Mouse (Mus musculus) right cerebral cortex, postnatal 36 days (tissue): ENCODE data around the gene Hapln2.

Experiments
- DNase-seq, 2 experiments: peaks; one replicate each; pipeline ENCODE4 v3.0.0; 2022; ENCODE audit warnings: low spot score in 2 of 2, mixed read lengths in 1 of 2

Gene Hapln2

DNA sequence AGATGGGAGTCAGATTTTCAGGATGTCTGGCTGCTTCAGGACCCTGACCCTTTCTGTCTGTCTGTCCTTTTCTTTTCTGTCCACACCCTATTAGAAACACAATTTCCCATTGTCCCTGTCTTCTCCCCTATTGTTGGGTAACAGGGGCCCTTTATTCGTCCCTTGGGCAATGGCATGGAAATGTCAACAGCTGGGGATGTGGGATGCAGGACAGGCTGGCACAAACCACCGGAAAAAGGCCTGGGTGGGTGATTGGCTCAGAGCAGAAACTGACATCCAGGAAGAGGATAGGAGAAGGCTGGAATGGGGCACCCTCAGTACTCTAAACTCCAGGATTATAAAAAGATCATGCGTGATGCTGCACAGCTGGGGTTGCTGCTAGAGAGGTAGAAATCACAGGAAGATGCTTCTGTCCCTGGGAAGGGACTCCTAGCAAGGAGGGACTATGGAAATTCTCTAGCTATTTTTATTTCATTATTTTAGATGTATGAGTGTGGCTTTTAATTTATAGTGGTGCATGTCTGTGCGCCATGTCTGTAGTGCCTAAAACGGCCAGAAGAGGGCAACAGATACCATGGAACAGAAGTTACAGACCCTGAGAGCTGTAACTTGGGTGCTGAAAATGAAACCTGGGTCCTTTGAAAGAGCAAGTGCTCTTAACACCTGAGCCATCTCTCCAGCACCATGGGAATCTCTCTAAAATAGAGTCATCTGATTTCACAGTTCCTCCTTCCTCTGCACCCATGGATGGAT is at the start of gene Hapln2:
Hapln2 (minus strand) TSS at position 150 of the 753 bp plus-strand sequence.
- no peak for DNase-seq

DNA sequence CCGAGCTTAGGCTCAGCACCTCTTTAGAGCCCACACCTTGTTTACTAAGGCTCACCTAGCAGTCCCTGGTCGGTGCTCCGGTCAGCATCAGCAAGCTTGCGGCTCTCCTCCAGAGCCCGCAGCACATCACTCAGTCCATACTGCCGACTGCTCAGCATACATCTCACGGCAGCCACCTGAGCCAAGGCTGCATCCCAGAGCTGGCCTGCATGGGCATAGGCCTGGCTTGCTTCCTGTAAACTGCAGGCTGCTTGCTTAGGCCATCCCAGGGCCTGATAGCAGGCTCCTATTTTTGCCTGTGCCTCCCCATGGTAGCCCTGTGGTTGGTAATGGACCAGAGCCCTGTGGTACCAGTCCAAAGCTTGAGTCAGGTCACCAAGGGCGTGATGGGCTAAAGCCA is 47.4 kb upstream of the Hapln2 start:
- no peak for DNase-seq

DNA sequence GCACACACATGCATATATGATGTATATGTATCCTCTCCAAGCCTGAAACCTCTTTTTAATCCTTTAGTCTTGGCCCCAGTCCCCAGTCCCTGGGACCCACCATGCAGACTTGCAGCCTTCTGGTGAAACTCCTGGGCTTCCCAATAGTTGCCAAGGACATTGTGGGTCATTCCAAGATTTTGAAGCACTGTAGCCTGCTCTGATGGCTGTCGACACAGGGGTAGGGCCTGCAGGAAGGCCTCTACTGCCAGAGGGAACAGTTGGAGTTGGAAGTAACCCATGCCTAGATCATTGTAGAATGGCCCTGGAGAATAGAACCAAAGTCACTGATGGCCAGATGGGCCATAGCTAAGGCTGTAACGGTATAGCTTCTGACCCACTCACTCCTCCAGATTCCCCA is 47.0 kb upstream of the Hapln2 start:
- no peak for DNase-seq

DNA sequence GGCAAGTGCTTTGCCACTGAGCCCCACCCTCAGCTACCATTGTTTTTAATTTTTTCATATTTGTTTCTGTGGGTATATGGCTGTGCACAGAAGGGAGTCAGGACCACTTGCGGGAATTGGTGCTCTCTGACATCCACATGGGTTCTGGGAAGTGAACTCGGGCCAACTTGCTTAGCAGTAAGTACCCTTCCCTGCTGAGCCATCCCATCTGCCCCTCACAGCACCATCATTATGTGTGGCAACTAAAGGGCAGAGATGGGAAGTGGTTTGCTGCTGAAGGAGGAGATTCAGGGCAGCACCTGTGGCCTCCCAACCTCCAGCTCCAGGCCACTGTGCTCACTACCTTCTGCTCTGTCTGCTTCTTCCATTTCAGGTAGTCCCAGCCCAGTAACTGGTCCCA is 46.2 kb upstream of the Hapln2 start:
- DNase-seq: no peak

DNA sequence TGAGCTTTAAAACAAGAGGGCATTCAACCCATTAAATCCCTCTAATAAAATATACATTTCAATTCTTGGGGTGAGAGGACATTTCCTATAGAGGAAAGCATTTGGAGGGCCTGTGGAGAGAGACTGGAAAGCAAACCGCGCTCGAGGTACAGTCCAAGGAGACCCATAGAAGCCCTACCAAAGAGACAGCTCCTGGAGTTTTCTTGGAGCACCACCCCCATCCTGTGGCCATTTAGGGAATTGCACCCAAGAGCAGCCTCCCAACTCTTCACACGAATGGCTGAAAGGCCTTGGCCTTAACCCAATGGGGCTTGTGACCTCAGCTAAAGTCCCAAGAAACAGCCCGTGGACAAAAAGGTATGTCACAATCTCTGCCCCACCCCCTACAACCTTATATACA is 44.4 kb upstream of the Hapln2 start:
- DNase-seq: peak; percentile 74 to 77

DNA sequence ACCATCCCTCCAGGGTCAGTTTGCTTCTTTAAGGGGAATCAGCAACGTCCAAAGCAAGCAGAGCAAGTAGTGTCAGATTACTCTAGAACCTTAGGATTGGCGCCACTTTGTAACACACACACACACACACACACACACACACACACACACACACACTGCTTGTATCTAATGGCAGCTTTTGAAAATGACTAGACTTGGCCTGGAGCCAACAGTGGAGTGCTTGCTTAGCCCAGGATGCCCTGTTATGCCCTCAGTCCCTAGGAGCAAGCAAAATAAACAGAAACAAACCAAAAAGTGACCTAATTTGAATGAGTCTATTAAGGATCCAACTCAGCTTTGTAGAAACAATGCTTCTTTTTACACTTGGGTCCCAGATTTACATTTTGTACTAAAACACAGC is 41.0 kb upstream of the Hapln2 start:
- no peak for DNase-seq

DNA sequence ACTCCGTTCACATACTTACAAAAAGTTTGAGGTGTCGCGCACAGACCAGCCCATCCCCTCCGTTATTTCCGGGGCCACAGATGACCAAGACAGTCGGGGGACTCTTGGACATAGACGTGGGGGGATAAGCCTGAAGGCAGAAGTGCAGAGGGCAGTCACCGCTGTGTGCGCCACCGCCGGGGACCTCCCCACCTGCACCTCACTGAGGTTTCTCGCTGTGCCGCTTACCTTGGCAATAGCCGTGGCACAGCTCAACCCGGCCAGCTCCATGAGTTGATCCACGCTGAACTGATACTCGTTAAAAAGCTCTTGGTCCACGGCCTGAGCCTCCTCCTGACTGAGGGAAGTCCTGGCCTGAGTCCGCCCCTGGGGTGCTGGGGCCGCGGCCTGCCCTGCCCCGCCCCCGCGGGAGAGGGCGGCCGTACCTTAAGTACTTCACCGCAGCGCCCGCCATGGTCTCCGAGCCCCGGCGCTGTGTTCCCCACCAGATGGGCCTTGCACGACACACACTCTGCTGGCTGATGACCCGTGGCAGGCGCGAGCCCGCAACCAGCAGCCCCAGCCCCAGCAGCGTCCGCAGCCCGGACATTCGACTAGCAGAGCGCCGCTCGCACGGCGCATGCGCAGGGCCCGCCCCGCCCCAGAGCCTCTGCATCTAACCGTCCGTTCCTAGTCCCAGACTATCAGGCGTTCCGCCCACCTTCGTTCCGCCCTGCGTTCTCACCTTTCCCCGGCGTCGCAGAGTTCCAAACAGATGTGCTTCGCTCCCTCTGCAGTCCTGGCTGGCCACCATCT is 30.7 kb upstream of the Hapln2 start, which contains the start of gene Naxe:
Naxe (minus strand) TSS at position 594 of the 795 bp plus-strand sequence.
- peak; percentile 77 to 78 for DNase-seq

DNA sequence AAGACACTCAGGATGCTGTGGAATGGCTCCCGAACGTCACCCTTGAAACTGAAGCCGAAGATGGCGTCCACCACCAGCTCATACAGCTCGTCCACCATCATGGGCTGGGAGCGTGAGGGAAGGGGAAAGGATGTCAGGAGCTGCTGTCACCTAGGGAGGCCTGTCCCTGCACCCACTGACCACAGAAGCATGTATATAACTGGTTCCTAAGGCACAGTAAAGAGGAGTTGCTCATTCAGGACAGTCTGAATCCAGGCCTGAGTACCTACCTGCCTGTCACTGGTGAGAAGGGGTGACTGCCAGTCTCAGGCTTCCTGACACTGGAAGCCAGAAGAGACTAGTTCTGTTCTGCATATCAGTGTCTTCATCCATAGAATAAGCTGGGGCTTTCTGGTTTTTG is 29.6 kb upstream of the Hapln2 start:
- DNase-seq: no peak

DNA sequence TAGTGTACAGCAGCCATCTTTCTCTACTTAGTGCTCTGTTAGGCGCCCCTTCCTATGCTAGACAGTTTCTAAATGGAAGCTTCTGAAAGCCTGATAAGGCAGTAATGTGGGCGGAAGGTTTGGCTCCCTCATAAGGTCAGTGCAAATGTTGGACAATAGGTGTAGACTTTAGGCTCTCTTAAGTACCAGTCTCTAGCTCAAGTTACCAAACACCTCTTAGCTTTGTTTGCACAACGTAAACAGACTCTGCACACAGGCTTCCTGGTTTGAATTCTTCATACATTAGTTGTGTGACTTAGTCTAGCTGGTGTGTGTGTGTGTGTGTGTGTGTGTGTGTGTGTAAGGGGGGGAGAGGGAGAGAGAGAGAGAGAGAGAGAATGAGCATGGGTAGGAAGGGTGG is 22.1 kb upstream of the Hapln2 start:
- no peak for DNase-seq

DNA sequence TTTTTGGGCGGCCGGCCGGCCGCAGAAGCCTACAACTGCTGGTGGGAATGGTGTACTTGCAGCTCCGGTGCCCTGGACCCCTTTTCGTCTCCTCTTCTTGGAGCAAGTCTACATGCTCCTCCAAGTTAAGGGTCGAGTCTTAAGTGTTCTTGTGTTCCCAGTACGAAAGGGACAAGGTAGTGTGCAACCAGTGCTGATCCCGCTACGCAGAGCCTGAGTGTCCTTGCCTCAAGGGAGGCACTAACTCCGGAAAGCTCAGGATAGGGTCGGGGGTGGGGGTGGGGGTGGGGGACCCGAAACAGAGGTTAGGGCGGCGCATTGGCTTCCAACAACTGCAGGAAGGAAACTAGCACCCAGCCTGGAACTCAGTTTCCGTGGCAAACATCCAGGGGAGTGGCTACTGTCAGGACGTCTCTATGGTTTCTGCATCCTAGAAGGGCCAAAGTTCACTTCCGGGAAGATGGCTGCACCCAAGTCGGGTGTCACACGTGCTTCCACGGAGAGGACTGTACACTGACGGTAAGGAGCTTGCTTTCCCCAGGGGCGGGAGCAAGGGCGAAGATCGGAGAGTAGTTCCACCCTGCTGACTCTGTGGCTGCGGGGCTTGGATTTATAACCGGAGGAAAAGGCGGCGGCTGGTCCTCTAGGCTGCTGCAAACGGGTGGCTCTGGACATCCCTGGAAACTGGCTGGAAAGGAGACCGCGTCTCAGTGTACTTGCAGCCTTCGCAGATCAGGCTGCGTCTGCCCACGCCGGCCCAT is 15.5 kb upstream of the Hapln2 start, which contains the start of gene Gpatch4:
Gpatch4 (plus strand) TSS at position 448 of the 761 bp plus-strand sequence.
- peak; percentile 75 to 86 for DNase-seq

DNA sequence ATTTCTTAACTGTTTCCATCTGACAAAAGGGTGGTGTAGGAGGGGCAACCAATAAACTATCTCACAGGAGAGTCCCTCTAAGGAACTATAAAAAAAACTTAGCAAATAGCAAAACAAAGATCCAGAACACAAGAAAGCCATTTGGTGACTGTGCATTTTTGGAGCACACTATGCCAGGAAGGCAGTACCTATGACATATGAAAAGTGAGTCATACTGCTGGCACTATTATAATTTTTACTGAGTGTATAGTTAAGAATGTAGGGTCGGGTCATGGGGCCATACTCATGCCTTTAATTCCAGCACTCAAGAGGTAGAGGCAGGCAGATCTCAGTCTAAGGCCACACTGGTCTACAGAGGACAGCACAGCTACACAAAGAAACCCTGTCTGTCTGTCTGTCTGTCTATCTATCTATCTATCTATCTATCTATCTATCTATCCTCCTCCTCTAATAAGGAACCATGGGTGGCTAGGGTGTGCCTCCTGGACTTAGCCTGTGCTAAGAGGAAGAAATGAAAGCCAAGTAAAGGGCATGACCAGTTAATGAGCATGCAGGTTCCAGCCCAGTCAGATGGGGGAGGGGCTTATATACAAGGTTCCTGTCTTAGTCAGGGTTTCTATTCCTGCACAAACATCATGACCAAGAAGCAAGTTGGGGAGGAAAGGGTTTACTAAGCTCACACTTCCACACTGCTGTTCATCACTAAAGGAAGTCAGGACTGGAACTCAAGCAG is 8.3 kb upstream of the Hapln2 start:
- no peak for DNase-seq

DNA sequence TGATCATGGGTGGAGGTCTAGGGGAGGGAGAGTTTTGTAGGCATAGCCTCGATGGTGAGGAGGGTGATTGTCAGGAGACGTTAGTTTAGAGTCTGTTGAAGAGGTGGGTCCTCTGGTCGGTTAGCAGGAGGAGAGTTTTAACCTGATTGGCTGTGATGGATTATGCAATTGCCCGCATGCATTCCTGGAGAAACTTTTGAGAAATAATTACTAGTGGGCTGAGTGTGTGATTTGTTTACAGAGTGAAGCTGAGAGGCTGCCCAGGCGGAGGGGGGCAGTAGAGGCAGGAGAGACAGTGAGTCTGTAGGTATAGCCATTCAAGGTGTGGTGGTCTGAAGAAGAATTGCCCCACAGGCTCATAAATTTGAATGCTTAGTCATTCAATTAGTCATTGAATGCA is 6.1 kb upstream of the Hapln2 start:
- DNase-seq: no peak

DNA sequence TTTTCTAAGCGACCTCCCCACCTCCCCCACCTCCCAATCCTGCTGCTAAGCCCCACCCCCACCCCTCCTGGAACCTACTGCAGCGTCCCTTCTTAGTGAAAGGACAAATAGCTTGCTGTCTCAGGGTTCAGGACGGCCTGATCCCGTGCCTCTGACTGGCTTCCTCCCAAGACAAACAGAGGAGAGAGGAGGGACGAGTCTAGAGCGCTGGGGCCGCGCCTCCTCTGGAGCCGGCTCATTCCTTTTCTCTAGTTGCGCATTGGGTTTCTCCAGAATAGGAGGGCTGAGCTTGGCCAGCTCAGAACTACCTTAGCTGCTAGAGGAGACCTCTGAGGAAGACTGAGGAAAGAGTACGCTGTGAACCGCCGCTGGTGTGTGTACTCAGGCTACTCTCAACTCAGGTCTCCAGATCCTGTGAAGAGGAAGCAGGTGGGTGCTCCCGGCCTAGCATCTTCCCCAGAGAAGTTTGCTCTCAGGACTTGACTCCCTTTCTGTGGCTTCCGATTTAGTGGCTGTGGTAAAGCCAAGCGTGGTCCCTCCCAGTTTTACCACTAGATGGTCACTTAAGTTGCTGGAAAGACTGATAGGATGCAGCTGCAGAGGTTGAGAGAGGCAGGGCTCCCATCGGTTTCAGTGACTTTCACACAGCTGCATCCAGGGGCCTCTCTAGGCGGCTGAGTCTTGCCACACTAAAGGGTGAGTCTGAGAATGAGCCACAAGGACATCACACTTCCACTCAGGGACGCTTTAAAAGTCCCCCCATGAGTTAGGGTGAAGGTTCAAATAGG is 3.4 kb upstream of the Hapln2 start:
- peak; percentile 14 to 35 for DNase-seq

DNA sequence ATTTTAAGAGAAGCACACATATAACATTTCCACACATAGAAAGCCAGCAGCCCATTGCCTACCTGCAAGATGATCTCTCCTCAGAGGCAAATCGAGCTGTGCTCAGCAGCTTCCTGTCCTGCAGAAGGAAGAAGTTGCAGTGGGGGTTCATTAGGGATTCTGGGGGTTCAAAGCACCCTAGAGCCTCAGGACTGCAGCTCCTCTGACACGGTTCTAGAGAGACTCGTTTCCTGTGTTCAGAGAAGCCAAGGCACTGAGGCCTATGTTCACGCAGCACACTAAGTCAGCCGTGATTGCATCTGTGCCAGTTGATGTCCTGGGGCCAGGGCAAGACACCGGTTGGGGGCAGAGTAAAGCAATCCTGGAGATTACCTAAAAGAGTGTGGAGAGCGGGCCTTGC is 560 bp downstream of the Hapln2 start:
- DNase-seq: no peak

DNA sequence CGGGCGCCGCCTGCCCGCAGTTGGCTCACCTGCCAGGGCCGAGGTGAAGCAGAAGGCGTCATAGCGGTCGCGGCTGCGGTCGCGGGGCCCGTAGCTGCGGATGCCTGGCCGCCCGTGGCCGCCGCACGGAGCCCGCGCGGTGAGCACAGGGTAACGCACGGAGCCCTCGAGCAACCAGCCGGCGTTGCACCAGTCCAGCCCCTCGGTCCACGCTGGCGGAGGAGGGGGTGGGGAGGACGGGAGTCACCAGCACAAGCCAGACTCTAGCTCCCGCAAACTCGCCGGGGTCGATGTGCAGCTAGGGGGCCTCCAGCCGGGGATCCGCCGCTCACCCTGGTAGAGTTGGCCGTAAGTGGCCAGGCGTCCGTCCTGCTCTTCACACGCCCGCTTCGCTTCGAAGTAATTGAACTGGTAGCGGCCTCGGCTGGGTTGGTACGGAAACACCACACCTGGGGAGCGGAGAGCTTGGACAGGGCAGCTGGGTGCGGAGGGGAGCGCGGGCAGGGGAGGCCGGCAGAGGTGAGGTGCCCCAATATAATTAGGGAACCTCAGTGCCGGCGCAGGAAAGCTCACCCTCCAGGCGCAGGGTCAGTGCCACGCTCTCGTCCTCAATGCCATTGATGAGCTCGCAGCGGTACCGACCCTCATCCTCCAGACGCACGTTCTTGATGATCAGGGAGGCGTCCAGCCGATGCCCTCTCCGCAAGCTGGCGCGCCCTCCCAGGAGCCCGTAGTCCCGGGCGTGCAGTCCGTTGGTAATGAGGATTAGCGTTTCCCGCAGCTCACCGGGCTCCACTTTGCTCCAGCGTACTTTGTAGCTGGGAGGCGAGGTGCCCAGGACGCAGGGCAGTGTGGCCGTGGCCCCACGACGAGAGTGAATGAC is 4.0 kb downstream of the Hapln2 start:
- no peak for DNase-seq

DNA sequence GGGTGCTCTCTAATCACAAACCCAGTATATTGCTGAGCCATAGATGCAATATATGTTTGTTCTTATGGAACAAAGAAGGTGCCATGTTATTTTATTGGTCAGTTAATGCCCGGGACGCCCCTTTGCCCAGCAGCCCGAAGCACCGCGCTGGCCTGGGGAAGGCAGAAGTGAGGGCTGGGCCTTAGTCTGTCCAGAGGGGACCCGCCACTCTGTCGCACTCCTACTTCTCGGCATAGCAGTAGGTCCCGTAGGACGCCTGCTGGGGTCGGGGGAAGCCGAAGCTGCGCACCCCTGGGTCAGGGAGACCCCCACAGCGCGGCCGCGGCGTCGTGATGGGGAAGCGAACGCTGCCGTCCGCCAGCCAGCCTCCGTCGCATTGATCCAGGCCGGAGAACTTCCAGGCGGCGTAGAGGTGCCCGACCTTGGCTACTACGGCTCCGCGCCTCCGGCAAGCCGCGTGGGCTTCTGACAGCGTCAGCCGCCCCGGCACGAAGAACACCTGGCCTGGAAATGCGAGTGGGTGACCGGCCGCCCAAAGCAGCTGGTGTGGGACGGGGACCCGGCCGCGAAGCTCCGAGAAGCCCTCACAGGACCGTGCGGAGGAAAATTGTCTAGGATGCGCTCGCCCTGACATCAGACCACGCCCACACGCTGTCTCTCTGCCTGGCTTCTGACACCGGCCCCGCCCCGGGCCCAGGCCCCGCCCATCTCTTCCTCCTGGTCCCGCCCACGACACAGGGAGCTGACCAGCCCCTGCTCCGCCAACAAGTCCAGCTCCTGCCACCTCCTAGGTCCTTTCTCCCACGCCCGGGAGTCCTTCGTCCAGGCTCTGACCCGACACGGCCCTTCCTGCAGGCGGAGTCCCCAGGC is 4.8 kb downstream of the Hapln2 start:
- peak; percentile 70 to 72 for DNase-seq

DNA sequence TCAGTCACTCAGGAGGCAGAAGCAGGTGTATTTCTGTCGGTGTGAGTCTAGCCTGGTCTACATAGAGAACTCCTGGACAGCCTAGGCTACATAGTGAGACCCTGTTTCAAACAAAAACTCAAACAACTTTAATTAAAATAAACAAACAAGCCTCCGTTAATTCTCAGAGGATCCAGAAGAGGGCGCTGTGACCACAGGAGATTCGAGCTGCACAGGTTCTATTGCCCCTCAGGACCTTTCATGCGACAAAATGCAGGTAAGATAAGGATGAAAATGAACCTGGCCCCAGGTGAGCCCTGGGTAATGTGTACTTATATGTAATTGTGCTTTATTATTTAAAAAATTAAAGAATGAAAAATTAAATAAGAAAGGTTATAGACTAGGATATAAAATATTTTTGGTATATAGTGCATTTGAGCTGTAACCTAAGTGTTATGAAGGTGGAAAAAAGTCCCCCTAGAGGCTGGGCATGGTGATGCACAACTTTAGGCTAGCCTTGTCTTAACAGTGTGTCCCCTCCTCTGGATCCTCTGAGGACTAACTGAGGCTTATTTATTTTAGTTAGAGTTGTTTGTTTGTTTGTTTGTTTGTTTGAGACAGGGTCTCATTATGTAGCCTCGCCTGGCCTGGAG is 16.6 kb downstream of the Hapln2 start:
- DNase-seq: no peak
